18 mouse cellular contexts compared by ENCODE assay signal in genomic region chr19:55193717-55194394, GRCm38 (mm10). TPM values are rescaled to one million over a fixed set of nuclear protein-coding genes. Genes with fewer than 3 reads are reported as not detected.
A peak's percentile ranks its signal among the peaks of the same experiment; 100 is the strongest.
DNase-seq lines count a peak whose midpoint lies in the region; ATAC-seq and TF ChIP-seq lines count a peak whose summit lies in the region.
"Had no signal": no experiment of that assay in that cellular context is flagged by ENCODE, and none has a peak within 500 bp of the region (broad histone marks: within the 10 kb centered on the region; RNA-seq: fewer than 3 reads in every experiment).

No protein-coding gene starts in this region.

- no peak overlapping the region for H3K27ac ChIP-seq in heart, embryonic 10.5 days
- peak overlapping the region; percentile 73 for H3K27ac ChIP-seq in liver, adult 2 months (replicated peaks; ENCODE audit: insufficient read depth, low read depth, low read length)
- peak overlapping the region; percentile 51 for H3K27ac ChIP-seq in intestine, embryonic 15.5 days
- H3K27ac ChIP-seq: embryonic facial prominence, embryonic 12.5 days; hindbrain, embryonic 12.5 days; limb, embryonic 15.5 days had no signal

- DNase-seq in heart, adult 11 months = peak; percentile 91
- no peak for DNase-seq in heart, embryonic 10.5 days (ENCODE audit: low spot score)
- DNase-seq in liver, adult 2 months (ENCODE audit: extremely low read depth, low read depth, low spot score) = no peak
- no peak for DNase-seq in liver
- peak; percentile 56 for DNase-seq in lung, postnatal 10 days
- no peak for DNase-seq in adrenal gland, postnatal 10 days
- no peak for DNase-seq in B cell, adult 2 months
- DNase-seq: cerebellum, adult 11 months; cerebellum, postnatal 25 days; kidney, adult 2 months; layer of hippocampus, adult 9-11 months; spleen, adult 18-20 months had no signal

- peak; percentile 31 for ATAC-seq in intestine, embryonic 15.5 days

- WGBS in heart, embryonic 10.5 days = 75% methylated on average over 11 of the region's 11 CpGs
- 62% methylated on average over 11 of the region's 11 CpGs for WGBS in liver, adult 2 months
- 63% methylated on average over 11 of the region's 11 CpGs for WGBS in intestine, embryonic 15.5 days

- H3K9ac ChIP-seq in liver, adult 2 months (ENCODE audit: low read depth, low read length) = no peak overlapping the region
- no peak overlapping the region for H3K9ac ChIP-seq in intestine, embryonic 15.5 days
- H3K9ac ChIP-seq: embryonic facial prominence, embryonic 12.5 days; hindbrain, embryonic 12.5 days; limb, embryonic 15.5 days had no signal

- H3K36me3 ChIP-seq in heart, embryonic 10.5 days = no peaks in the 10 kb centered on the region
- H3K36me3 ChIP-seq in liver, adult 2 months (ENCODE audit: control insufficient read depth, insufficient read depth, low read length) = no peaks in the 10 kb centered on the region
- no peaks in the 10 kb centered on the region for H3K36me3 ChIP-seq in intestine, embryonic 15.5 days
- H3K36me3 ChIP-seq: embryonic facial prominence, embryonic 12.5 days; hindbrain, embryonic 12.5 days; limb, embryonic 15.5 days had no signal

- H3K9me3 ChIP-seq in heart, embryonic 10.5 days = no peaks in the 10 kb centered on the region
- H3K9me3 ChIP-seq in intestine, embryonic 15.5 days = no peaks in the 10 kb centered on the region
- H3K9me3 ChIP-seq: embryonic facial prominence, embryonic 12.5 days; hindbrain, embryonic 12.5 days; limb, embryonic 15.5 days had no signal

- H3K79me2 ChIP-seq in liver, adult 2 months (ENCODE audit: control insufficient read depth, insufficient read depth, low read length) = peaks cover 2% of the 10 kb centered on the region; the same call in 1 of the 2 replicates

- peaks cover 13% of the 10 kb centered on the region; the same call in 1 of the 2 replicates for H3K4me1 ChIP-seq in heart, embryonic 10.5 days
- peaks cover 30% of the 10 kb centered on the region for H3K4me1 ChIP-seq in liver, adult 2 months (ENCODE audit: control insufficient read depth, insufficient read depth, low read length)
- 0 out of 2 replicates have a peak, but pooled peaks cover 6% of the 10 kb centered on the region for H3K4me1 ChIP-seq in intestine, embryonic 15.5 days (replicated peaks)
- H3K4me1 ChIP-seq: embryonic facial prominence, embryonic 12.5 days; hindbrain, embryonic 12.5 days; limb, embryonic 15.5 days had no signal

- no peak for TF ChIP-seq POLR2A in liver, adult 2 months (IDR thresholded peaks at IDR 0.05; ENCODE audit: extremely low read depth, insufficient read depth, low read length)

- H3K4me3 ChIP-seq in heart, embryonic 10.5 days = no peak overlapping the region
- H3K4me3 ChIP-seq in liver, adult 2 months (ENCODE audit: insufficient read depth, low read depth, low read length) = no peak overlapping the region
- no peak overlapping the region for H3K4me3 ChIP-seq in intestine, embryonic 15.5 days (replicated peaks)
- H3K4me3 ChIP-seq: embryonic facial prominence, embryonic 12.5 days; hindbrain, embryonic 12.5 days; limb, embryonic 15.5 days; myocyte had no signal

- H3K27me3 ChIP-seq in heart, embryonic 10.5 days (ENCODE audit: insufficient read depth, poor library complexity, severe bottlenecking) = peaks cover 4% of the 10 kb centered on the region; the same call in 1 of the 2 replicates
- H3K27me3 ChIP-seq in liver, adult 2 months (ENCODE audit: control insufficient read depth, insufficient read depth, low read length) = no peaks in the 10 kb centered on the region
- H3K27me3 ChIP-seq in intestine, embryonic 15.5 days (replicated peaks) = no peaks in the 10 kb centered on the region
- H3K27me3 ChIP-seq: embryonic facial prominence, embryonic 12.5 days; hindbrain, embryonic 12.5 days; limb, embryonic 15.5 days had no signal

- H3K4me2 ChIP-seq in intestine, embryonic 15.5 days (replicated peaks) = no peak overlapping the region; the same call in 1 of the 2 replicates
- H3K4me2 ChIP-seq: embryonic facial prominence, embryonic 12.5 days; hindbrain, embryonic 12.5 days; limb, embryonic 15.5 days had no signal

- TF ChIP-seq CTCF in liver, adult 2 months (IDR thresholded peaks at IDR 0.05; ENCODE audit: low read depth, low read length) = no peak

RNA-seq across cellular contexts. Expression of gene Tectb, which starts 13.3 kb away (rescaled TPM):
- polyA plus RNA-seq in heart, embryonic 10.5 days (2016; fragmentation: Nextera tagmentation; extraction: Ambion mirVana) = 0.08 TPM in 1 of 2 replicates, not detected in the other
- 0.18 and 0.20 TPM in 2 replicates for total RNA-seq in liver, adult 2 months (2014; rRNA removed)
- polyA plus RNA-seq in liver, adult 2 months (2012; rRNA removed) = 0.07 TPM in 1 of 2 replicates, not detected in the other
- polyA plus RNA-seq in intestine, embryonic 15.5 days (2015; fragmentation: Nextera tagmentation; extraction: Ambion mirVana) = 0.08 and 0.11 TPM in 2 replicates
- total RNA-seq in adrenal gland, postnatal 10 days (2021) = under 1 TPM; 0.45 to 0.55 TPM
- polyA plus RNA-seq: heart, embryonic 16.5 days; limb, embryonic 15.5 days; myocyte had no signal

RNA-seq across cellular contexts. Expression of gene Gucy2g, which starts 47.2 kb away (rescaled TPM):
- 0.04 TPM in 1 of 2 replicates, not detected in the other for polyA plus RNA-seq in heart, embryonic 10.5 days (2016; fragmentation: Nextera tagmentation; extraction: Ambion mirVana)
- total RNA-seq in liver, adult 2 months (2014; rRNA removed) = not detected in 2 replicates
- 0.04 TPM in 2 replicates for polyA plus RNA-seq in liver, adult 2 months (2012; rRNA removed)
- not detected in 2 replicates for polyA plus RNA-seq in intestine, embryonic 15.5 days (2015; fragmentation: Nextera tagmentation; extraction: Ambion mirVana)
- total RNA-seq in adrenal gland, postnatal 10 days (2021) = not detected
- polyA plus RNA-seq: embryonic facial prominence, embryonic 12.5 days; heart, embryonic 16.5 days; hindbrain, embryonic 12.5 days had no signal

RNA-seq across cellular contexts. Expression of gene Acsl5, which starts 57.9 kb away (rescaled TPM):
- 33.7 and 42.3 TPM in 2 replicates for polyA plus RNA-seq in heart, embryonic 10.5 days (2016; fragmentation: Nextera tagmentation; extraction: Ambion mirVana)
- total RNA-seq in liver, adult 2 months (2014; rRNA removed) = 1,037 and 1,190 TPM in 2 replicates
- 206 and 249 TPM in 2 replicates for polyA plus RNA-seq in liver, adult 2 months (2012; rRNA removed)
- 315 and 329 TPM in 2 replicates for polyA plus RNA-seq in intestine, embryonic 15.5 days (2015; fragmentation: Nextera tagmentation; extraction: Ambion mirVana)
- total RNA-seq in adrenal gland, postnatal 10 days (2021) = 100 to 1,000 TPM in 1 of 2 experiments, 10 to 100 TPM in 1; 89.8 to 143 TPM

Comparison
In these comparisons a context has a peak if more than half of its experiments do, and no peak if none do; other contexts are left out.
1. DNase-seq: peak in heart, adult 11 months (single experiment) and lung, postnatal 10 days (single experiment); none in heart, embryonic 10.5 days (single experiment), liver, adult 2 months (single experiment), liver (single experiment), adrenal gland, postnatal 10 days (single experiment) and B cell, adult 2 months (0 of 2).